Mouse (Mus musculus): Measurements from ENCODE around the gene Efcab1. TPM values are rescaled to one million over a fixed set of nuclear protein-coding genes. Genes with fewer than 3 reads are reported as not detected.
"Not testable (repeated sequence)": the region's sequence is repeated elsewhere in the genome, so short reads cannot be mapped to it uniquely, and the experiment has no call there.

Efcab1 gene
- polyA plus RNA-seq, 1 experiment from 2014 or later: 12.7 TPM

DNA sequence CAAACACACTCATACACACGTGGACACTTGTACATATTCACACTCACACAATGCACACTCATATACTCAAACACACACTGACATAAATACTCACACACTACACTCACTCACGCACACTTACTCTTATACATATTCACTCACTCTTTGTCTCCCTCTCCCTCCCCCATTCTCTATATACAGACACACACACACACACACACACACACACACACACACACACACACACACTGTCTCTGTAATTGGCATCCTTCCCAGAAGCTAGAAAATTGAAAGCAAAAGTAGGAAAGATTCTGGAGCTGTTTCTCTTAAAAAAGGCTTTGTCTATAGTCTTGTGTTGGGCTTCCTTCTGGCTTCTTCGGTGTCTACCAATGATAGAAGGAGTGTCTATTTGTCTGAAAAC, 34.5 kb downstream of the Efcab1 start:
- no peak overlapping the region for H3K4me3 ChIP-seq
- no peaks in the 10 kb centered on the region for H3K4me1 ChIP-seq
- no peak overlapping the region for H3K4me2 ChIP-seq (replicated peaks)
- no peak overlapping the region for H3K27ac ChIP-seq (replicated peaks)
- no peaks in the 10 kb centered on the region for H3K9me3 ChIP-seq
- 80% methylated on average over 3 of the region's 3 CpGs for WGBS
- no peak overlapping the region for H3K9ac ChIP-seq (replicated peaks)
- ATAC-seq (ENCODE audit: low FRiP score, low read depth): no peak
- no peaks in the 10 kb centered on the region for H3K27me3 ChIP-seq
- H3K36me3 ChIP-seq: no peaks in the 10 kb centered on the region

DNA sequence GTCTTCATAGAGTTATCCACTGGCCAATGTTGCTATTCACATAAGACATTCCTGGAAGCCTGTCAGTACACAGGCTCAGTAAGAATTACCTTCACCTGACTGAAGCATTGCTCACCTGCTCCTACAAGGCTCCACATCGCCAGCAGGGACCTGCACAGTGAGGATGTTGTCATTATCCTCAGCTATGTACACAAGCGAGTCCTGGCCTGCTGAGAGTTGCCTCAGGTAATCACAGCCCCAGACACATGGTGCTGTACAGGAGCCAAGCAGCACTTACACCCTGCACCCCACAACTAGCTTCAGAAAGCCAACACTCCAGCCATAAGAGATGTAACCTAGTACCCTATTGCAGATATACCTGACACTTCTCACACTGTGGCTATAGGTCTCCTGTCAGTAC, 37.1 kb downstream of the Efcab1 start:
- Histone ChIP-seq H3K27me3 (no peaks in the 10 kb centered on the region), H3K36me3 (no peaks in the 10 kb centered on the region), H3K4me2 (replicated peaks) (no peak overlapping the region), H3K27ac (replicated peaks) (no peak overlapping the region), H3K9ac (replicated peaks) (no peak overlapping the region), H3K9me3 (no peaks in the 10 kb centered on the region), H3K4me1 (no peaks in the 10 kb centered on the region), H3K4me3 (no peak overlapping the region)
- 82% methylated on average over 2 of the region's 2 CpGs for WGBS
- ATAC-seq (ENCODE audit: low FRiP score, low read depth): no peak

DNA sequence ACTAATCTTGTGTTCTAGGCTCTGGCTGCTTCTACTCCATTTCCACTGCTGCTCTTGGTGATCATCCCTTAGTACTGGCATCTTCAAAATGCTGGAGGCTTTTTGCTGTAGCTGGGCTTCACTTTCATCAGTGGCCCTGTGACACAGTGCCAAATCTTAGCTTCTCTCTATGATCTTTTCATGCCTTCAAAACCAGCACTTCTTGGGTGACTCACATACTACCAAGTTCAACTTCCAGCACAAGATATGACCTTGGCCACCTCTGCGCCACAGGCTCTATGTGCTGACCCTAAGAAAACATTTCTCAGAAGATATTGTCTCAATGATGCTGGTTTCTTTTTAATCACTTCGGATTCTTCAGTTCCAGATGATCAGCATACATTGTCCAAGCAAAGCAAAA, 41.2 kb downstream of the Efcab1 start:
- 88% methylated on average over 2 of the region's 2 CpGs for WGBS
- H3K9me3 ChIP-seq: not testable (repeated sequence)

DNA sequence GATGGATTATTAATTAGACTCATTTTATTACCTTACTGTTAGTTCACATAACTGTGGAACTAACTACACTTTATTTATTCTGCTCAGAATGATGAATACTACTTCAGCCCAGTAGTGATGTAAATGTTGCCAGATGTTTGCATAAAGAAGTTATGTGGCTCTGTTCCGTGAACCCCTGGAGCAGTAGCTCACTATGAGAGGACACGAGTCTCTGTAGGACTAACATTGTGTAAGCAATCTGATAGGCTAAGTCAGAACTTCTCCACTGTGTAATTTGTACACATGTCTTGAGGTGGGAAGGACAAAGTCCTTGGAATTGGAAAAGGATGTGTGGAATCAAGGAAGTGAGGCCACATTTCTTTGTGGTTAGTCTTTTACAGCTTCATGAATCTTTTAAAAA, 45.5 kb downstream of the Efcab1 start:
- no peak for ATAC-seq (ENCODE audit: low FRiP score, low read depth)
- Histone ChIP-seq H3K4me3 (no peak overlapping the region), H3K4me1 (no peaks in the 10 kb centered on the region), H3K27ac (replicated peaks) (no peak overlapping the region), H3K36me3 (no peaks in the 10 kb centered on the region), H3K9ac (replicated peaks) (no peak overlapping the region), H3K4me2 (replicated peaks) (no peak overlapping the region), H3K9me3 (no peaks in the 10 kb centered on the region), H3K27me3 (no peaks in the 10 kb centered on the region)
- WGBS: 79% methylated on average over 2 of the region's 2 CpGs

More for the DNA sequence above, 41.2 kb downstream of the Efcab1 start:
- not testable (repeated sequence) for ATAC-seq (ENCODE audit: low FRiP score, low read depth); H3K36me3 ChIP-seq; H3K9ac ChIP-seq (replicated peaks); H3K27me3 ChIP-seq; H3K4me1 ChIP-seq; H3K27ac ChIP-seq (replicated peaks); H3K4me2 ChIP-seq (replicated peaks); H3K4me3 ChIP-seq

DNA sequence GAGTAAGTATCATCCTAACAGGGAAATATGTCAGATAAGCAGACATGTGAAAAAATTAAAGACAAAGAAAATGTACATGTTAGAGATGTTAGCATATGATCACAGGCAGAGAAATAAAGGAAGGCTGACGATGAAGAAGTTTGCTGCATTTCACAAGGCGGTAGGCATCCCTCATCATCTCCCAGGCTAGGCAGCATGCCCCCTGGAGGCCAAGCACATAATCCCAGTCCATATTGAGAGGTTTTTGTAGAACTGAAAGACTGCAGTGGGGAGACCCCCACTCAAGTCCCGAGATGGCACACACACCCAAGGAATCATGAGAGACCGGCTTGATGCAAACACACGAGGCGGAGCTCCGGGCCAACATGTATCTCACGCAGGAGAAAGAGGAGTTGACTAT, 53.3 kb downstream of the Efcab1 start:
- ATAC-seq (ENCODE audit: low FRiP score, low read depth): no peak
- 98% methylated on average over 8 of the region's 8 CpGs for WGBS
- no peak overlapping the region for H3K9ac ChIP-seq (replicated peaks)

DNA sequence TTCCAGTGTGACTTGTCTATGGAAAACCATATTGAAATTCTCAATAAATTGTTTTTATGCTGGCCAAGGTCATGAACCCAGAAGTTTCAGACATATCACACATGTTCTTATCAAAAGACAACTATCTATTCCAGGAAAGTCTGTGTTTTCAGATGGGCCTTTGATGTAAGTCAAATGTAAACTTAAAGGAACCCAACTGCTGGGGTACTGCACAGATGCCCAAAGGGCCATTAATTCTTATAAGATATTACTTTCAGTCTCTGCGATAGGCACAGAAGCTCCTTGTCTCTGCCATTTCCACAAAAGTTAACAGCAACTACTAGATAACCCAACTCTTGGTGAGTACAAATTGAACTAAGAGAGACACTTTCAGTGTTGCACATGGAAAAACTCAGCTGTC, 67.3 kb downstream of the Efcab1 start:
- no peak for ATAC-seq (ENCODE audit: low FRiP score, low read depth)
- Histone ChIP-seq H3K4me2 (replicated peaks) (no peak overlapping the region), H3K9ac (replicated peaks) (no peak overlapping the region), H3K36me3 (no peaks in the 10 kb centered on the region), H3K4me1 (no peaks in the 10 kb centered on the region), H3K4me3 (no peak overlapping the region), H3K9me3 (no peaks in the 10 kb centered on the region), H3K27me3 (no peaks in the 10 kb centered on the region), H3K27ac (replicated peaks) (no peak overlapping the region)
- WGBS: 91% methylated on average over 1 of the region's 1 CpGs

More for the DNA sequence above, 53.3 kb downstream of the Efcab1 start:
- no peak overlapping the region for H3K4me2 ChIP-seq (replicated peaks)
- H3K27ac ChIP-seq (replicated peaks): no peak overlapping the region
- H3K9me3 ChIP-seq: no peaks in the 10 kb centered on the region
- H3K4me3 ChIP-seq: no peak overlapping the region
- no peaks in the 10 kb centered on the region for H3K4me1 ChIP-seq
- no peaks in the 10 kb centered on the region for H3K27me3 ChIP-seq
- H3K36me3 ChIP-seq: no peaks in the 10 kb centered on the region

DNA sequence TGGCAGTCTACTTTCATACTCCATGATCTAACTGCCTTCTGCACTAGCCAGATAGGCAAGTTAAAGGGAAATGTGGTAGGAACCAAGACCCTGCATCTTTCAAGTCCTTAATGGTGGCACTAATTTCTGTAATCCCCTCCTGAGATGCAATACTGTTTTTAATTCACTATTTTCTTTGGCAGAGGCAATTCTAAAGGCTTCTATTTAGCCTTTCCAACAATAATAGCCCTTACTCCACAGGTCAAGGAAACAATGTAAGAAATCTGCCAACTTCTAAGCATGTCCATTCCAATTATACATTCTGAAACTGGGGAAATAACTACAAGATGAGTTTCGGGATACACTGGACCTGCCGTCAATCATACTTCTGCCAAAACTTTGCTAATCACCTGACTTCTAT, 72.8 kb downstream of the Efcab1 start:
- H3K9ac ChIP-seq (replicated peaks): no peak overlapping the region
- H3K36me3 ChIP-seq: no peaks in the 10 kb centered on the region
- WGBS: 87% methylated on average over 2 of the region's 2 CpGs
- H3K4me3 ChIP-seq: no peak overlapping the region
- no peak overlapping the region for H3K27ac ChIP-seq (replicated peaks)
- no peaks in the 10 kb centered on the region for H3K4me1 ChIP-seq
- no peak overlapping the region for H3K4me2 ChIP-seq (replicated peaks)
- no peaks in the 10 kb centered on the region for H3K27me3 ChIP-seq
- ATAC-seq (ENCODE audit: low FRiP score, low read depth): no peak
- no peaks in the 10 kb centered on the region for H3K9me3 ChIP-seq

DNA sequence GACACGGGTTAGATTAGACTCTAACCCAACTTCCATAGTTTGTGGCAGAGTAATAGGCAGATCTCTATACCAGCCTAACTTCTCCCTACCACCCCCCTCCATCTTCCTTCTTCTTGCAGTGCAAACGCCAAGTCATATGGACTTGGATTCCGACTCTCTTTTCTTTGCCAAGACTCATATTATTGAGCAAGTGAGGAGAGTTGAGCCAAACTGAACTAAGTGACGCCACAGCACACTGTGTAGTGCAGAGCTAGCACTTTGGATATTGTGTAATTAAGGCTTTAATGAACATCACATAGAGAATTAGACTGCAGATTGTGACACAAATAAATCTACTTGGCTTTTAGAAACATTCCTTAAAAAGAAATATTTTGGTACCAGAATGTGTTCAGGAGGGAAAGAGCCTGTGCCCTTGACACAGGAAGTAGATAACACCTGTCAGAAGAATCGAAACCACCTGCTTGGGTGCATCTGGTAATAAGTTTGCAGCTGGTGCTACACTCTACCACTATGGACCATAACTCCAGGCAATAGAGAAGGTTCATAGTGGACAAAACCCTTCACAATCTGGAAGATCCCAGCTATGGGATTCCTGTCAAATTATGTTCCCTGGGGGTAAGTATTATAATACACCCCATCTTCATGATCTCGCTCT, 83.3 kb downstream of the Efcab1 start:
- WGBS: 85% methylated on average over 6 of the region's 6 CpGs
- ATAC-seq (ENCODE audit: low FRiP score, low read depth): no peak
- H3K9ac ChIP-seq (replicated peaks): no peak overlapping the region

DNA sequence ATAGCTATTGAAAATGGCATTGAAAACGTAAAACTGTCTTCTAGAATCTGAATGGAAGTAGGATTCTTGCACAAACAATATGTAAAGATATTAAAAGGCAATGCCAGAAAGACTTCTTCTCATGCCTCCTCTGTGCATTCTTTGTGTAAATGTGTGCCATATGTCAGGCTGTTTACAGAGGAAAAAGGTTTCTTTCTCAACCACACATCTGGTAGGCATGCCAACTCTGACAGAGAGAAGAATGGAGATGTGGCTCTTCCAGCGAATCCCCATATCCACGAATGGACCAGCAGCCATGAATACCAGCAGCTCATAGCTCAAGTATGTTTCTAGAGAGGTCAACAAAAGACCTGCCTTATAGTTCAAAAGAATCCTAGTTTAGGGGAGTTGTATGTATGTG, 84.6 kb downstream of the Efcab1 start:
- H3K27ac ChIP-seq (replicated peaks): no peak overlapping the region
- 87% methylated on average over 3 of the region's 3 CpGs for WGBS

More for the DNA sequence above, 83.3 kb downstream of the Efcab1 start:
- Histone ChIP-seq H3K27me3 (no peaks in the 10 kb centered on the region), H3K9me3 (no peaks in the 10 kb centered on the region), H3K4me3 (no peak overlapping the region), H3K4me2 (replicated peaks) (no peak overlapping the region), H3K36me3 (no peaks in the 10 kb centered on the region), H3K27ac (replicated peaks) (no peak overlapping the region), H3K4me1 (no peaks in the 10 kb centered on the region)

DNA sequence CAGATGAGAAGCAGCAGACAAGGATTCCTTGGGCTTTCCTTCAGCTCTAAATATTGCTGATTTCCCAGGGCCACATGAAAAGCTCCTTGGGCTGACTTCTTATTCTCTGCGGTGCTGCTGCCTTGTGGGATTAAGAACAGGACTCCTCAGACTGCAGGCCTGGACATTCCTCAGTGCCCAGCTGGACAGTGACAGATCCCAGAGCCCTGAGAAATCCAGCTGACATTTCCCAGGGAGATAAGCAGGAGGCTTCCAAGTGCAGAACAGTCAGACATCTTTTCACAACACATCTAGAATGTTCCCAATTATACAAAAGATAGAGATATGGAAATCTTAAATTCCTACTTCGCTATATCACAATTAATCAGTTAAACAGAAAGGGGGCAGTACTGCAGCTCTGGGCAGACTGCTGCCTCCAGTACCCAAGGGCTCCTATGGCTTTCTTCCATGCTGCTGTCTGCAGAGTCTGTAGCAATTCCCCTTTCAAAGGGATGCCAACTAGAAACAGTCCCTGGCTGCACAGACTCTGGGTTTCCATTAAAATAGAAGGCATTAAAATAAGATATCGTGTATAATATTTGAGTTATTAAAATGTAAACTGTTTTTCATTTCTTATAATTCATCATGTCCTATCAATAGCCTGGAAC, 86.2 kb downstream of the Efcab1 start:
- no peak overlapping the region for H3K4me2 ChIP-seq (replicated peaks)
- H3K27me3 ChIP-seq: no peaks in the 10 kb centered on the region
- ATAC-seq (ENCODE audit: low FRiP score, low read depth): no peak
- H3K4me1 ChIP-seq: no peaks in the 10 kb centered on the region
- no peaks in the 10 kb centered on the region for H3K9me3 ChIP-seq
- no peak overlapping the region for H3K9ac ChIP-seq (replicated peaks)
- no peak overlapping the region for H3K27ac ChIP-seq (replicated peaks)
- H3K4me3 ChIP-seq: no peak overlapping the region
- H3K36me3 ChIP-seq: no peaks in the 10 kb centered on the region
- WGBS: 70% methylated on average over 3 of the region's 3 CpGs

More for the DNA sequence above, 84.6 kb downstream of the Efcab1 start:
- H3K4me1 ChIP-seq: no peaks in the 10 kb centered on the region
- no peak overlapping the region for H3K4me3 ChIP-seq
- H3K27me3 ChIP-seq: no peaks in the 10 kb centered on the region
- H3K9me3 ChIP-seq: no peaks in the 10 kb centered on the region
- no peaks in the 10 kb centered on the region for H3K36me3 ChIP-seq
- H3K4me2 ChIP-seq (replicated peaks): no peak overlapping the region
- no peak overlapping the region for H3K9ac ChIP-seq (replicated peaks)
- no peak for ATAC-seq (ENCODE audit: low FRiP score, low read depth)

DNA sequence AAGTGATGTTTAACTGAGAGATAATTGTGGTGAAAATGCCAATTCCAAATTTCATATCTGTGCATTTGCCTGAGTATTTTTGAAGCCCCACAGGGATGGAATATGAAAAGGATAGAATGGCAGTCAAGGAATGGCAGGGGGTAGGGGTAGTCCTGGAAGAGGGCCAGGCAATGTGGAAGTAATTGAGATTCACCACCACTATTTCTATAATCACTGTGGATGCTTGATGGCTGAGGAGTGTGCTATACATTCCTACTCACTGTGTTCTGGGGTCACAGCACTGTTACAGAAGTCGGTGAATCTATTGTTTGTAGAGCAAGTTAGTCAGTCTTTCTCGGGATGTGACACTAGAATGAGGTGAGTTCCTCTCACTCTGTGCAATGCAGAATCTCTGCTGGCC, 108.3 kb downstream of the Efcab1 start:
- 73% methylated on average over 2 of the region's 2 CpGs for WGBS
- no peaks in the 10 kb centered on the region for H3K36me3 ChIP-seq
- no peak overlapping the region for H3K4me3 ChIP-seq
- H3K9me3 ChIP-seq: no peaks in the 10 kb centered on the region
- no peaks in the 10 kb centered on the region for H3K4me1 ChIP-seq
- ATAC-seq (ENCODE audit: low FRiP score, low read depth): no peak
- no peak overlapping the region for H3K9ac ChIP-seq (replicated peaks)
- H3K27me3 ChIP-seq: no peaks in the 10 kb centered on the region
- no peak overlapping the region for H3K27ac ChIP-seq (replicated peaks)
- no peak overlapping the region for H3K4me2 ChIP-seq (replicated peaks)
